Mouse (Mus musculus) embryo, embryonic 10.5 days (tissue): Measurements from ENCODE around the gene Gcnt7.

Source experiments
- DNase-seq: peaks from one replicate; pipeline ENCODE4 v3.0.0-alpha.2; 2015; ENCODE audit warnings: low spot score

Gene Gcnt7

GRCm38 (mm10) chr2:172452458-172452857, 5.9 kb downstream of the Gcnt7 start:
- no peak for DNase-seq

DNA sequence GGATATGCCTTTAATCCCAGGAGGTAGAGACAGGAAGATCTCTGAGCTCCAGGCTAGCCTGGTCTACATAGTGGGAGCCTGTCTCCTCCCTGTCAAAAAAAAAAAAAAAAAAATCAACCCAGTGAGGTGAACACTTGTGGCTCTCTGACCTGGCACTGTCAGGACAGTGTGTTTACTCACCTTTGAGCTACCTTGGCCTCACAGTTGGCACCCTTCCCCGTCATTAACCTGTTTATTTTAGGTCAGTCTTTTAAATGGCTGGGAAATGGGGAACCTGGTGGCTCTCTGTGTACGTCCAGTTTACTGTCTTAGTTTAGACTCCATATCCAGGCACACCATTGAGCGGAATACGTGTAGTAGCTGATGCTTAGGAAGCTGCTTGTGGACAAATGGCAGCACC, 6.4 kb downstream of the Gcnt7 start:
- no peak for DNase-seq

DNA sequence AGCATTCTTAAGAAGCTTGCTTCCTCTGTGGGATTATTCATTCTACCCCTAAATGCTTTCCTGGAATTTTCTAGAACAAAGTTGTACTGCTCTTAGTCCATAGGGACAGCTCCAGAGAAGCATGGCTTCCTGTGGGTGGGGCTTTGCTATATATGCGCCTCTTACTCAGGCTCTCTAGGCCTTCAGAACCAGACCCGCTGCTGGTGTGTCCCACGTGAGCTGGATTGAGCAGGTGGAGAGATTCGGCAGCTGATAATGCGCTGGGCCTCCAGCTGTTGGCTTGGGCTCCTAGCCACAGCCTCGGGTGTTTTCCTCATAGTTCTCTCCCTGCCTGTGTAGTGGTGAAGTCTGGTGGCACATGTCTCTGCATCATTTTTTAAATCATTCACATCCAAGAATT, 7.8 kb downstream of the Gcnt7 start:
- no peak for DNase-seq

GRCm38 (mm10) chr2:172448329-172448728, 10.1 kb downstream of the Gcnt7 start:
- DNase-seq: no peak

DNA sequence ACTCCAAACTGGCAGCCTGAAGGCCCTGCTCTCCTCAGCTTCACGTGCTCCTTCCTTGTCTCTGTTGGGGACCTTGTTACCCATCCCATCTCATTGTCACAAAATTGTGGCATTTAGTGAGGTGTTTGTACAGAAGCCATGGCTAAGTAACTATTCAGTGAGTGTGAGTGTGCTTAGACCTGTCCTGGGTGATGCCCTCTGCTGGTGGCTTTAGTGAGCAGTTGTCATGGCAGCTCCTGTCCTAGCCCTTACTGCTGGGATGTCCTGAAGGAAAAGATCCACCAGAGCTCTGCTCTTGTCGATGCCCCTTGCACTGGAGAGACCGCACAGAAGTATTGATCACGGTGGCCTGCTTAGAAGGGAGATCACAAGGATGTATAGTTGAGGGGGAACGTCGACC, 11.1 kb downstream of the Gcnt7 start:
- DNase-seq: peak; percentile 36

DNA sequence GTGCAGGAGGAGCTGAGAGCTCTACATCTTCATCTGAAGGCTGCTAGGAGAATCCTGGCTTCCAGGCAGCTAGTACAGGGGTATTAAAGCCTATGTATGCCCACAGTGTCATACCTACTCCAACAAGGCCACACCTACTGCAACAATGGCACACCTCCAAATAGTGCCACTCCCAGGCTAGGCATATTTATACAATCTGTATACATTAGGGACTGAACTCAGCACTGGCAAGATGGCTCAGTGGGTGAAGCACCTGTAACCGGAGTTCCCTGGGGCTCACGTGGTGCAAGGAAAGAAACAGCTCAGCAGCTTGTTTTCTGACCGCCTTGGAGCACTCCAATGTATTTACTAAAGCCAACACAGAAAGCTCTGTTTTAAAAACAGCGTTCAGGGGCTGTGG, 12.8 kb downstream of the Gcnt7 start:
- no peak for DNase-seq

DNA sequence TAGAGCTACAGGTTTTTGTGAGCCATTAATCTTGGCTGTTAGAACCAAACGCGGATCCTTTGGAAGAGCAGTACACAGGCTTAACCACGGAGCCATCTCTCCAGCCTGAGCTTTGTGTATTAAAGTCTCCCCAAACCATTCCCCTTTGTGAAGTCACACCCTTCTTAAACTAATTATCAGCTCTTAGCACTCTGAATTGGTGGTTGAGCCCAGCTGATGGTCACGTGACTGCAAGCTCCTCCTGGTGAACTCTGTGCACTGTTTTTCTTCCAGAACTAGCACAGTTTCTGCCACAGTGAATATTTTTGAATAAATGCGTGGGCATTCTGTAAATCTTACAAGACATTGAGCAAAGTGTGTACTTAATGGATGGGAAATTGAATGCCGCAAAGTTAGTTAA, 17.2 kb downstream of the Gcnt7 start:
- DNase-seq: no peak

DNA sequence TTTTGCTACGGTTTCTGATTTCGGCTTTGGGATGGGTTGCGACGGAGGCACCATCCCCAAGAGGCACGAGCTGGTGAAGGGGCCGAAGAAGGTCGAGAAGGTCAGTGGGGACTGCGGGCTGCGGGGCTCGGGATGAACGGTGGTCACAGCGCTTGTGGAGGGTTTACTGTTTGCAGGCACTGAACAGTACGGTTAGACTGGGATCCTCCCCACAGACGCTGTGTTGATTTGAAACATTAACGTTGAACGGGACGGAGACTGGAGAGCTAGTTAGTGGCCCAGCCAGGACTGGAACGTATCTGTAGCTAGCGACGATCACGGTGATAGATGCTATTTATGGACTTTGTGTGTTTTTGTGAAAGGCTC, 17.8 kb downstream of the Gcnt7 start:
- DNase-seq: no peak

DNA sequence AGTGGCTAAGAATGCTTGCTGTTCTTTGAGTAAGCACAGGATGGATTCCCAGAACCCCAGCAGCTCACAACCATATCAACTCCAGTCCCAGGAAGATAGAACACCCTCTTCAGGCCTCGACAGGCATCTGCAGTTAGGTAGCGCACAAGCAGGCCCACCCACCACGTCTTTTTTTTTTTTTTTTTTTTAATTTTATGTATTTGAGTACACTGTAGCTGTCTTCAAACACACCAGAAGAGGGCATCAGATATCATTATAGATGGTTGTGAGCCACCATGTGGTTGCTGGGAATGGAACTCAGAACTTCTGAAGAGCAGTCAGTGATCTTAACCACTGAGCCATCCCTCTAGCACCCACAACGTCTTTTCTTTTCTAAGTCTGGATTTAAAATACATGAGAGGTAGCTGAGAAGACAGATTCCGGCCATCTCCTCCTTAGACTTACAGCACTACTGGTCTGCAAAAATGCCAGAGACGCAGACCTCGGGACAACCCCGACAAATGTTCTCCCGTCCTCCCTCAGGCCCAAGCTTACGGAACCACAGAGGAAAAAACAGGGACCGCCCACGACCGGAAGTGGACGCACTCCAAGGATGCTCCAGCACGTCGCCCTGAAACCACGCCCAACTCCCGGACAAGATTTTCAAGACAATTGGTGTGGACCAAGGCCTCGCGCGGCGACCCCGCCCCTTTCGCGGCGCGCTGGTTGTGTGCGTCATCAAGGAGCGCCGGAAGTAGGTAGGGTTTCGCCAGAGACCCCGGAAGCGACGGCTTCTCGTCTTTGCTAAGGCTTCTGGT, 18.4 kb downstream of the Gcnt7 start, which contains the start of gene Rtf2:
Rtf2 (plus strand) TSS at position 714 of the 797 bp plus-strand sequence.
- DNase-seq: peak; percentile 99

GRCm38 (mm10) chr2:172437371-172437952, 20.9 kb downstream of the Gcnt7 start:
- no peak for DNase-seq

DNA sequence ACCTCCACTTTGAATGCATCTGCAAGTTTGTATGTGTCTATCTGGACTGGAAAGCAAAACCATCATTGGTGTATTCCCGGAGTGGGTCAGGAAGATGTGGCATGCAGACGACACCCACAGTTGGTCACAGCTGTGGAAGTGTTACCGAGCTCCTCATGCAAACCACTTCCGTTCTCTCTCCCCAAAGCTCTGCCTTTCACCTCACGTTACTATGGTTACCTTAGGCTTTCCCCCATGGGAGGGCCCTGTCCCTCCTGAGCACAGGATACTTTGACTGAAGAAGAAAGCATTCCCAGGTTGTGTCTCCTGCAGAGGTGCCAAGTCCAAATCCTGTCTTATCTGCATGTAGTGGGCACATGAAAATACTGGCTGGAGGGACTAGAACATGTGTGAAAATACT, 24.6 kb downstream of the Gcnt7 start:
- no peak for DNase-seq

GRCm38 (mm10) chr2:172430609-172431008, 27.8 kb downstream of the Gcnt7 start:
- DNase-seq: no peak

DNA sequence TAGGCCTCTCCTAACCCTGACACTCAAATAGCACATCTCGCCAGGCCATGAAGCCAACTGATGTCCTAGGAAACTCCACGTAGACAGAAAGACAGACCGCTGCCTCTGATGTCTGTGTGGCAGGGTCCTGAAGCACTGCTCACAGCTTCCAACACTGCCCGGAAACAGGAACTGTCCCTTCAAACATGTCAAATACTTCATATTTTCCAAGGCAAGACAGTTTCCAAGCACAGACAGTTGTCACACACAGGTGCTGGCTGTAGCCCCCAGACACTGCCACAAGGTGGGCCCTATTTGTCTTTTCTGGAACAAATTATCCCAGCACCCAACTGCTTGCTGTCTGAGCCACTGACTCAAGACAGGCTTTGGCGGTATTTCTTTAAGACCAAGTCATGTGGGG, 40.2 kb downstream of the Gcnt7 start:
- no peak for DNase-seq

- DNase-seq: no peak
Measured at GRCm38 (mm10) chr2:172416876-172417275, 41.5 kb downstream of the Gcnt7 start.

- DNase-seq: no peak
Measured at GRCm38 (mm10) chr2:172416218-172416617, 42.2 kb downstream of the Gcnt7 start.

DNA sequence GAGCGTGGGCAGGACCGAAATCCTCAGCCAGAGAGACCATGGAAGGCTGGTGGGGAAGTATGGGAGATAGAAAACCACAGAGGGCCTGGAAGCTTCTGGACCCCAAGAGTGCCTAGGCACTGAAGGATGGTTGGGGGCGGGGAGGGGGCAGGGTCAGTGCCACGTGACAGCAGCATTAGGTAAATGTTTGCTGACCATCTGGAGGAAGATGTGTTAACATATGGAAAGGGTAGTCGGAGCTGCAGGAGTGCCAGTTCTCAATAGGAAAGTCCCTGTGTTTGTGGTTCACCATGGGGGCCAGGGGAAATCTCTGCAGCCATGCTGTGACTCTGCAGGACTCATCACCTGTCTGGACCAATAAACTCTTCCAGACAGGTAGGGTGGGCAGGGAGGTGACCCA, 44.5 kb downstream of the Gcnt7 start:
- DNase-seq: no peak

DNA sequence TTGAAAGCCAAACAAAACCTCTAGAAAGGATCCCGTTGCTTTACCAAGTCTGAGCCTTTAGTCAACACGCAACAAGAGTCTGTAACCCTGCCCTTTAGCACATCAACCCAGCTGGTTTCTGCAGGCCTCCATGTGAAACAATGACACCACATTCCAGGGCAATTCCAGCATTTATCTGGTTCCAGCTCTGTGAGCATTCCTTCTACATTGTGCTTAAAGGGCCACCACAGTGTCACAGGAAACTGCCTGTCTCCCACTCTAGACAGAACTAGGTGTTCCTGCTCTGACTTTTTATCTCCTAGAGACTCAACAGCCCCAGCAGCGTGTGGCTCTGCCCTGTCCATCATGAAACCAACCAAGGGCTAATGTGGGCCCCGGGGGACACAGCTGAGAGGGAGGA, 45.1 kb downstream of the Gcnt7 start:
- peak; percentile 42 for DNase-seq

DNA sequence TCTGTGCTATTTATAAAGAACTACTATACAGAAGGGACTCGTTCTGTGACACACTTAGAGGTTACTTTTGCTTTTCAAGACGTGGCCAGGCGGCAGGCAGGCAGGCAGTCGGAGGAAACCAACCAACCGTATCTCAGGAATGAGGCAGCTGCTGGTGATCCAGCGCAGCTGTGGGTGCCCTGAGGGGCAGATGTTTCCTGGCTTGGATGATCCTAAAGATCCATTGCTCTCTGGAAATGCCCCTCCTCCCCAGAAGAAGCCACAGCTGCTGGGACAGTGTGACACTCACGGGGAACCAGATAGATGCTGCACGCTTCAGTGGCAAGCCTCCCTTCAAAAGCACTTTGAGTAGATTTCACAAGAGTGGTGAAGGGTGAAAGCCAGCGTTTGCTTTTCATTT, 45.9 kb downstream of the Gcnt7 start:
- peak; percentile 65 for DNase-seq

DNA sequence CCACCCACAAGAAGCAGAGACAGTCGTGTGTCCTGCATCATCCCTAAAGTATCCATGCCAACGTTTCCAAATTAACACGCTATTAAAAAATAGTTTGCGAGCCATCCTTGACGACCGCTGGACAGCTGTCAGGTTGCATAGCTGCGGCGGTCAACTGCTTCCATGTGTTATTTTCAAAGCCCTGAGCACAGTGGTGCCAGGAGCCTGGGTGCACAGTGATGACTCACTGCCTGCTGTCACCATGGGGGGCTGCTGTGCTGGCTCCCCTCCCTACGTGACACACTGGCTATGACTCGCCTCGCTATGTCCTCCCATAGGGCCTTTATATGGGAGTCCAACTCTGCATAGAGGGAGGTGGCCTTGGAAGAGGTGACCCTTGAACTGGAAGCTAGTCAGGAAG, 47.3 kb downstream of the Gcnt7 start:
- DNase-seq: no peak

GRCm38 (mm10) chr2:172410686-172411085, 47.7 kb downstream of the Gcnt7 start:
- no peak for DNase-seq

DNA sequence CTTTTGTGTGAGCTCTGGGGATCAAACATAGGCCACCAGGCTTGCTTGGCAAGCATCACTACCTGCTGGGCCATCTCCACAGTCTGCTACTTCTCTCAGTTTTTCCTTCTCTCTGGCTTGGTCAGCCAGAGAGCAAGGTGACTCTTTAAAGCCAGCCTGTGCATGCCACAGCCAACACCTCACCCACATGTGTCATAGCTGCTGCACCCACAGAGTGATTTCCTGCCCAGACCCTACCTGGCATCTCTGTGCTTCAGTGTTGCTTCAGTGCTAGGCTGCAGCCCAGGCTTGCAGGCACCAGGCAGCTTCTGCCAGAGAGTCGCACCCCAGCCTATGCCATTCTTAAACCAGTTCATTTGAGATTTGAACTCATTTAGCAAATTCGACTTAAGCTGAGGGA, 50.9 kb downstream of the Gcnt7 start:
- no peak for DNase-seq

GRCm38 (mm10) chr2:172406173-172406572, 52.2 kb downstream of the Gcnt7 start:
- DNase-seq: no peak

DNA sequence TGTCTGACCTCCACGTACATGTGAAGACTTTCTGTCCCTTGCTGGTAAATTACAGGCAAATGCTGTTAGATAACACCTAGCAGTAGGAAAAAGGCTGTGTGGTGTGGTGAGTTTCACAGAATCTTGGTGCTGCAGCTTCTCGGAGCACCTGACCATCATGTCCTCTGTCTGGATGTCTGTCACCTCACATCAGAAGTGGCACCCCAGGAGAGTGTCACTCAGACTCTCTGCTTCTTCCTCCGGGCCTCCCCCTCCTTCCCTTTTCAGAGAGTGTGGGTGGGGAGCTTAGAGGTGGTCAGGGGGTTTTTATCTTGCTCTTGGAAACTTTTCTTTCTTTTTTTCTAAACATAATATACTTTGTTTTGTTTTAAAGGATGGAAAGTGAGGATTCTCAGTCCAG, 53.4 kb downstream of the Gcnt7 start:
- DNase-seq: no peak

DNA sequence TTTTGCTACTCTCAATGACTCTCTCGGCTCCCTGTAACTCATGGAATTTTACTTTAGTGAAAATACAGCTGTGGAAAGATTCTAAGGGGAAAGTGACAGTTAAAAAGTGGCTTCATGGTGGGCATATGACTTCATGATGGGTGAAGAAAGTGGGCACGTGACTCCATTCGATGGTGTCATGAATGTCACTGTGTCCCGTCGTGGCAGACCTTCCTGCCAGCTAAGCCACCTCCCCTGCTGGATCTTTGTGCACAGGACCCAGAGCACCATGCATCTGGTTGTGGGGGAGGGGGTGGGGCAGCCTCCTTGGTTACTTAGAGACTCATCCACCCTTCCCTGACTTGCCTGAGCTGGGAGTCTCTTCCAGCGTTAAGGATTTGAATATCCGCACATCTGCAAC, 54.2 kb downstream of the Gcnt7 start:
- no peak for DNase-seq
